Mouse (Mus musculus) erythroblast, embryonic 14.5 days (primary cell): ENCODE measurements around the gene Upp2. TPM values are rescaled to one million over a fixed set of nuclear protein-coding genes. Genes with fewer than 3 reads are reported as not detected.

Experiments used
- H3K27me3 ChIP-seq: 2 replicates; pipeline ENCODE4 v1.6.1; 2012; ENCODE audit warnings: inconsistent platforms; ENCODE audit not compliant: control insufficient read depth
- H3K36me3 ChIP-seq: 2 replicates; pipeline ENCODE4 v1.6.1; 2012; ENCODE audit warnings: mild to moderate bottlenecking, inconsistent platforms; ENCODE audit not compliant: control insufficient read depth
- H3K4me1 ChIP-seq: 2 replicates; pipeline ENCODE4 v1.6.1; 2012; ENCODE audit warnings: inconsistent platforms; ENCODE audit not compliant: control insufficient read depth
- H3K4me3 ChIP-seq: replicated peaks from 2 replicates; pipeline ENCODE3; 2012; ENCODE audit warnings: moderate library complexity, mild to moderate bottlenecking, inconsistent platforms
- H3K9me3 ChIP-seq: 2 replicates; pipeline ENCODE4 v1.6.1; 2012; ENCODE audit warnings: low read length, inconsistent platforms, mixed read lengths; ENCODE audit not compliant: control insufficient read depth
- GATA1 ChIP-seq: IDR thresholded peaks from 2 replicates; pipeline ENCODE4 v1.6.1; 2012; ENCODE audit warnings: low read length, inconsistent platforms, mixed read lengths
- TAL1 ChIP-seq: IDR thresholded peaks from 3 replicates; pipeline ENCODE4 v1.6.1; 2012; ENCODE audit warnings: low read length, inconsistent platforms, mixed read lengths
- polyA plus RNA-seq: library from polyadenylated mRNA; stranded (reverse); fragments of >175 nt; gene quantifications from 2 replicates; pipeline ENCODE4 v1.2.3, GENCODE M21; 2012

The Upp2 gene
- polyA plus RNA-seq, 1 experiment, result not detected

DNA sequence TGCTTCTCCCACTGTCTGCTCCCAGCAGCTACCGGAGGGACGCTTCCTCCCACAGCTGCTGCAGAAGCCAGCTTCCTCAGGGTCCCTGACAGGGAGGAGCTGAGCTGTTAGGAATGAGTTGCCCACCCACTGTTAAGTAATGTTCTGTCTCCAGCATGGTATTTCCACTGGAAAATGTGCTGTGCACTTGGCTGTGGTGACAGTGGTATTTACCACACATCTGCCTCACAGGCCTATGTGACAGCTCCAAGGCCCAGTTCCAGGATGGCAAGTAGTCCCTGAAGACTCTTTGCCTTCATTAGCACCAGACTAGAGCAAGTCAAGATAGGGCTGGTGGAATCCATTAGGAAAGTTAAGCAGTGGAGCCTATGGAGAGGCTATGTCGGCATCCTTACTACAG is 102.0 kb downstream of the Upp2 start:
- Histone ChIP-seq H3K4me1 (no peaks in the 10 kb centered on the region), H3K36me3 (no peaks in the 10 kb centered on the region), H3K4me3 (no peak overlapping the region), H3K9me3 (peaks cover 12% of the 10 kb centered on the region), H3K27me3 (no peaks in the 10 kb centered on the region)
- TF ChIP-seq TAL1, result no peak
- no peak for TF ChIP-seq GATA1

DNA sequence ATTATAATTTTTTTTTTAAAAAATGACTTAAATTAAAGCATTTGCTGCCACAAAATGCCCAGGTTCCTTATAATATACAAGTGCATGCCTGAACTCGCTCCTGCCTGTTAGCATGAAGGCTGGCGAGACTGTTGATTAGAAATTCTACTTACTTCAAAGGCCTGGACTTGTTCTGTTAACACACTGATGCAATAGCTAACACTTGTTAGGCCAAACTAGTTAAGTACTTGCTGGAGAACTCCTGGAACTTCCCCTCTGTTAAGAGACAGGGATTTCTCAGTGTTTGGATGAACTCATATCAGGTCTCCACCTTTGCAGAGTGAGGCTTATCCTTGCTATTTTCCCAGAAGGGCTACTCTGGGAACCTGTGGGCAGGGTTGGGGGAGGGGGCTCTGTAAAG is 105.4 kb downstream of the Upp2 start:
- H3K9me3 ChIP-seq, result peaks cover 12% of the 10 kb centered on the region
- H3K27me3 ChIP-seq, result no peaks in the 10 kb centered on the region
- H3K4me1 ChIP-seq, result no peaks in the 10 kb centered on the region
- no peaks in the 10 kb centered on the region for H3K36me3 ChIP-seq
- no peak for TF ChIP-seq TAL1
- no peak for TF ChIP-seq GATA1
- H3K4me3 ChIP-seq, result no peak overlapping the region

DNA sequence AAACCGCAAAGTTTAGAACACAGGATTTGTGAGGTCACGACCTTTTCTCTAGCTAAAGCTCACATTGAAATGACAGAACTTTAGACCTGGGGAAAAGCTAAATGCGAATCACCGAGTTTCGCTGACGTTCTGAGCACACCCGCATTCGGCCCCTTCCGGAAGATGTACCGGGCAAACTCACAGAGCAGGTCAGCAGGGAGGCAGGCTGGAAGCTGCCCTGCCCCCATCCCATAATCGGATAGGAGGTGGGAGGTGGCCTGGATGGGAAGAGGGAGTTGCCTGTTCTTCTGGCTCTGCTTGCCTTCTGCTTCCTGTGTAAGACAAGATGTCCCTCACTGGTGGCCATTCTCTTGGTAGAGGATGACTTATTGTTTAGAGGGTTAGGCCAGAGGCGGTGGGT is 112.9 kb downstream of the Upp2 start:
- H3K36me3 ChIP-seq, result no peaks in the 10 kb centered on the region
- H3K9me3 ChIP-seq, result no peaks in the 10 kb centered on the region

DNA sequence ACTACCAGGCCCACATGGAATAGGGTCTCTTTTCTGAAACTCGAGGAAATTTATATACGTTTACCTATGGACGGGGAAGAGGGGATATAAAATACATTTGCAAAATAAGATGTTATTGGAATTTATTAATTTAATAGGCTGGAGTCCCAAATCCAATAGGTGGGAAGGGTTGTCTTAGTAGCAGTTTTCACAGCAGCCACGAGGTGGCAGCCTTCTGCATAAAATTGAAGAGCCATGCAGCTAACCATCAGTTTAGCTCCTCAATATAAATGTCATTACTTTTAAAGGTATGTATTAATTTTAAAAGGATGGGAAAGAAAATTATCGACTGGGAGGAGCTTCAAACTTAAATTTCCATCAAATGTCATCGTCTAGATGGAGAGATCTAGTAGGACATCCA is 113.7 kb downstream of the Upp2 start:
- H3K27me3 ChIP-seq, result no peaks in the 10 kb centered on the region
- H3K36me3 ChIP-seq, result no peaks in the 10 kb centered on the region
- H3K4me3 ChIP-seq, result no peak overlapping the region
- H3K9me3 ChIP-seq, result no peaks in the 10 kb centered on the region
- TF ChIP-seq GATA1, result no peak
- TF ChIP-seq TAL1, result no peak
- no peaks in the 10 kb centered on the region for H3K4me1 ChIP-seq

More for the DNA sequence above, 112.9 kb downstream of the Upp2 start:
- no peaks in the 10 kb centered on the region for H3K4me1 ChIP-seq
- no peak overlapping the region for H3K4me3 ChIP-seq
- TF ChIP-seq GATA1 (no peak), TAL1 (no peak)
- H3K27me3 ChIP-seq, result no peaks in the 10 kb centered on the region

DNA sequence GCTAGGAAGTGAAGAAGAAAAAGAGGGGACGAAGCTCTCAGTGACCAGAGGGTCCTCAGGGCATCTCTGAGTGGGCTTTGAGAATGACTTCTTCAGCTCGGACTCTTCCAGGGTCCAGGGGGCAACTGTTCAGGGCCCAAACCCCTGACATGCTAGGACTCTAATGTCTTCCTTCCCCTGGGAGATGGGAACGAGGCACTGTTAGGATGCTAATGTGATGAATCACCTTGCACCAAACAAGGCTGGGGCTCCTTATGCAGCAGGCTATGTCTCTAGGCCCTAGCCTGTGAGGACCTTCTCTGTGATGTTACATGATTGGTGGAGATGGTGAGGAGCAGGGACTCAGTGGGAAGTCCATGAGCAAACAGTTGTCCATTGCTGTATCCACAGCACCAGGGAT is 114.3 kb downstream of the Upp2 start:
- Histone ChIP-seq H3K27me3 (no peaks in the 10 kb centered on the region), H3K9me3 (no peaks in the 10 kb centered on the region), H3K4me3 (no peak overlapping the region), H3K36me3 (no peaks in the 10 kb centered on the region), H3K4me1 (no peaks in the 10 kb centered on the region)
- TF ChIP-seq GATA1, result no peak
- no peak for TF ChIP-seq TAL1

DNA sequence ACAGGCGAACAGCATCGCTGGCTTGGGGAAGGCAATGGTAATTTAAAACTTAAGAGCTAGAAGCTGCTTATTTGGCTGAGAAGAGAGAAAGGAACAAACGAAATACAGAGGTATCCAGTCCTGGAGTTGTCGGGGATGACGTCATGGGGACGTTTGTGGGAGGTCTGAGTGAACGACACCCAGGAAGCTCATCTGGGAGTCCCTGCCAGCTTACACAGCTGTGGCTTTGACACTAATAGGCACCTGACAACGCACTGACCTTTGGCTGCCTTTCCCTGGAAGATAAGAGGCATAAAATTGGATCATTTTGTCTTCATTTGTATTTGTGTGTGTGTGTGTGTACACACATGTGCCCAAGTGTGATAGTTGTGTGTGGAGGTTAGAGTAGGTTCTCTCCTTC is 130.4 kb downstream of the Upp2 start:
- Histone ChIP-seq H3K4me1 (no peaks in the 10 kb centered on the region), H3K4me3 (no peak overlapping the region), H3K27me3 (no peaks in the 10 kb centered on the region), H3K36me3 (no peaks in the 10 kb centered on the region), H3K9me3 (no peaks in the 10 kb centered on the region)
- TF ChIP-seq TAL1 (no peak), GATA1 (no peak)

DNA sequence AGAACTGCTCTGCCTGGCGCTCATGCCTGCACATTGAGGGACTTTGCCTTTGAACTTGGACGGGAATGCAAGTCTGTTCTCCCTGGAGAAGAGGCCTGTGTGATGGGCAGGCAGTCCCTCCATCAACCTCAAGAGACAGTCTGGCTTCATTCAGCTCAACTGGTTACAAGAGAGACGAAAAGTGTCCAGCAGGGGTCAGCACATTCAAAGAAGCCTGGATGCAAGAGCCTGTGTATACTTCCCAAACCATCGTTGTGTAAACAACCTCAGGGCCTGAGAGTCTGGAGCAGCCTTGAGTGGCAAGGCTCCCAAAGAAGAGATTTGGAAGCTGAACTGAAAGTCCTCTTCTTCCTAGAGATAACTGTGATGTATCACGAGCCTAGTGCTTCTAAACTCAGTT is 132.8 kb downstream of the Upp2 start:
- Histone ChIP-seq H3K36me3 (no peaks in the 10 kb centered on the region), H3K9me3 (no peaks in the 10 kb centered on the region), H3K4me3 (no peak overlapping the region), H3K4me1 (no peaks in the 10 kb centered on the region), H3K27me3 (no peaks in the 10 kb centered on the region)
- no peak for TF ChIP-seq TAL1

DNA sequence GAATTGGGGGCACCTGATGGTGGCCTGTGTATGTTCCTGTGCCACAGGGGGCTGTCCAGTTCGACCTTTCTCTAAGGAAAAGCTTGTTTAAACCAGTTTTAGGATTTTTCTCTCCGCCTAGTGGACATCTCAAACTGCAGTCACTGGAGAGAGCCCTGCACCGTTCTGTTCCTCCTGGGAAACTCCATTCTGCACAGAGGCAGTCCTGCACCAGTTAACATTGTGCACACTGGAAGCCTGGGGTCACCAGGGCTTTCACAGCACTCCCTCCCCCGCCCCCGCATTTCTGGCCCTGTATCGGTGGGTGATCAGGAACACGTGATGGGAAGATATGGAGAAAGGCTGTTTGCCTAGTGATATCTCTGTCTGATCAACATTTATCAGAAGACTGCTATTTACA is 133.3 kb downstream of the Upp2 start:
- TF ChIP-seq TAL1, result no peak
- no peak for TF ChIP-seq GATA1
- Histone ChIP-seq H3K27me3 (no peaks in the 10 kb centered on the region), H3K4me1 (no peaks in the 10 kb centered on the region), H3K9me3 (no peaks in the 10 kb centered on the region), H3K36me3 (no peaks in the 10 kb centered on the region), H3K4me3 (no peak overlapping the region)

DNA sequence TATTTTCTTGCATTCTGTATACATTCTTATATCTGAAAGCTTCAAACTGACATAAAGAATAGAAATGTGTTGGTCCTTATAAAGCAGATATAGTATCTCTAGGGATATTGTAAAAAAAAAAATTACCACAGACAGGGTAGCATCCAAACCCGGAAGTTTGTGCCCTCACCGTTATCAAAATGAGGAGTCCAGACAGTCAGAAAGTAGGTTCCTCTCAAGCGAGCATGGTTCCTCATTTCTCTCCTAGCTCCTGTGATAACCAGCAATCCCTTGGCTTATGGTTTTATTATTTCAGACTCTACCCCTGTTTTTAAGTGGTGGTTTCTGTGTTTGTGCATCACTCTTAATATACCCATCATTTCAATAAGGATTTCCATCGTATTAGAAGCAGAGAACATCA is 134.5 kb downstream of the Upp2 start:
- Histone ChIP-seq H3K9me3 (no peaks in the 10 kb centered on the region), H3K36me3 (no peaks in the 10 kb centered on the region), H3K27me3 (no peaks in the 10 kb centered on the region), H3K4me1 (no peaks in the 10 kb centered on the region), H3K4me3 (no peak overlapping the region)
- TF ChIP-seq GATA1 (no peak), TAL1 (no peak)

DNA sequence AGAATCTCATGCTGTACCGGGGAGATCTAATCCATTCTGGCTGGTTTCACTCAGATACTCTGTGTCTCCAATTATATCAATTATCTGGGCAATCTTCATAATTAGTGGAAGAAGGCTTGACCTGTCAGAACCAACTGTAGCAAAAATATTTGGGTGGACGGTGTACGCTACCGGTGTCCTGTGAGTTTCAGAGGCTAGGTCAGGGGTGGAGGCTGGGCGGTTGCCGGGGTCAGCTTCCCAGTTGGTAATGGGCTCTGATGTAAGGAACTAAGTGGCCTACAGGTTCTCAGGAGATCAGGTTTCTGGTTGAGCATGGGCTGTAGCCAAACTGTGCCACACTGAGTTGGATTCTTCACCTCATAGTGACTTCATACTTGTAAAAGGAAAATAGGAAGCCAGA is 136.1 kb downstream of the Upp2 start:
- no peaks in the 10 kb centered on the region for H3K9me3 ChIP-seq
- no peaks in the 10 kb centered on the region for H3K4me1 ChIP-seq
- TF ChIP-seq GATA1, result no peak
- TF ChIP-seq TAL1, result no peak
- H3K4me3 ChIP-seq, result no peak overlapping the region
- no peaks in the 10 kb centered on the region for H3K27me3 ChIP-seq
- H3K36me3 ChIP-seq, result no peaks in the 10 kb centered on the region
